Mouse (Mus musculus) cortical plate, adult 2 months (tissue): ENCODE results near the gene Tmem234.

Experiments used
- CTCF ChIP-seq: fragments of 200-500 bp; IDR thresholded peaks from 2 replicates; pipeline ENCODE4 v1.5.1; 2011; ENCODE audit warnings: mild to moderate bottlenecking, control low read depth, low read length; ENCODE audit not compliant: insufficient read depth; ENCODE audit errors: extremely low read depth
- POLR2A ChIP-seq: fragments of 200-500 bp; IDR thresholded peaks from 2 replicates; pipeline ENCODE4 v1.6.1; 2011; ENCODE audit warnings: mild to moderate bottlenecking, low read length, control low read depth; ENCODE audit not compliant: insufficient read depth; ENCODE audit errors: extremely low read depth

DNA sequence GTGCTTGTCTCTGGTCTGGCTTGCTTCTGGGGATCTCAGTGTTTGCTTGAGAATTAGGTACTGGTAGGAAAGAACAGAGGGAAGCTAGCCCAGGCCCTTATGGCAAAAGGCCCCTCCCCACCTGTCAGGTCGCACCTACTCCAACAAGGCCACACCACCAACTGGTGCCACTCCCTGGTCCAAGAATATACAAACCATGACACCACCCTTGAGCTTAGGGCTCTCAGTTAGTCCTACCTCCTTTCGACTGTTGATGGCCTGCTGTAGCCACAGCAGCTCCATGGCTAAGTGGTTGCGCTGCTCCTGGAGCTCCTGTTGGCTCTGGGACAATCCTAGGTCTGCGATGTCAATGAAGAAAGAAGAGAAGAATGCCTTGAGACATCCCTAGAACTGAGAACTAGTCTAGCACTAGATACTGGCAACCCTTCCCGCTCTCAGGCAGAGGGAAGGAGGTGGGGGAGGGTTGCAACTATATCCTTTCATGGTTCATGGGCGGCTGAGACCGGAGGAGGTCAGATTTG lies 16.7 kb downstream of the Tmem234 start:
- TF ChIP-seq POLR2A (no peak), CTCF (no peak)
